Mouse (Mus musculus): ENCODE measurements around the gene Htr3b.

Htr3b gene

DNA sequence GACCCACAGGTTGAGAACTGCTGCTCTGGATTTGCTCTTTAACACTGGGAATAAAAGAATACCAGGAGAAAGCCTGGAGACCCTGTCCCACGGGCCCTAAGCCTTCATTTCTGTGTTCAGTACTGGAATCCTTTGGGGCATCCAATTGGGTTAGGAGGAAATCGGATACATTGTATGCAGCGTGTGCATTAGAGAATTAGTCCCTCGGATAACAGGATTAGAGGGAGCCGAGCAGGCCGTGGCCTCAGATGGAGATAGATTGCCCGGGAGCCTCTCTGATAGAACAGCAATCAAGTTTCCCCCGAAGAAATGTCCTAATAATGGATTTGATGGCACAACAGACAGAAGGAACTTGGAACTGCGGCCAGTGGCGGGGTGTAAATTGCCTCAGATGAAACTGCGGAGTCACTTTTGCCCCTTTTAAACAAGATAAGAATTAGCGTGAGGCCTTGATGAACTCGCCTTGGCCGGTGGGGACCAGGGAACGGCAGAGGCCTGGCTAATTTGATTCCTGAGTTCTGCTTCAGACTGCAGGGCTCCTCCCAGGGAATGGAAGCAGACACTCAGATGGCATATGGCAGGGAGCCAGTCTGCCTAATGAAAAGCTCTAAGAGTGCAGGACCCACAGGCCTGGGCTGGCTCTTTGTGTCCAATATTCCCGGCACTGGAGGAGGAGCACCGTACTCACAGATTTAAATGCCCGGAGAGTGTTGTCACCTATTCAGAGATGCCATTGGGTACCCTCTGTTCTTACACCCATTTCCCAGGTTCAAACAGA is 48.6 kb downstream of the Htr3b start:
- no peak for DNase-seq (ENCODE audit: low read depth)

DNA sequence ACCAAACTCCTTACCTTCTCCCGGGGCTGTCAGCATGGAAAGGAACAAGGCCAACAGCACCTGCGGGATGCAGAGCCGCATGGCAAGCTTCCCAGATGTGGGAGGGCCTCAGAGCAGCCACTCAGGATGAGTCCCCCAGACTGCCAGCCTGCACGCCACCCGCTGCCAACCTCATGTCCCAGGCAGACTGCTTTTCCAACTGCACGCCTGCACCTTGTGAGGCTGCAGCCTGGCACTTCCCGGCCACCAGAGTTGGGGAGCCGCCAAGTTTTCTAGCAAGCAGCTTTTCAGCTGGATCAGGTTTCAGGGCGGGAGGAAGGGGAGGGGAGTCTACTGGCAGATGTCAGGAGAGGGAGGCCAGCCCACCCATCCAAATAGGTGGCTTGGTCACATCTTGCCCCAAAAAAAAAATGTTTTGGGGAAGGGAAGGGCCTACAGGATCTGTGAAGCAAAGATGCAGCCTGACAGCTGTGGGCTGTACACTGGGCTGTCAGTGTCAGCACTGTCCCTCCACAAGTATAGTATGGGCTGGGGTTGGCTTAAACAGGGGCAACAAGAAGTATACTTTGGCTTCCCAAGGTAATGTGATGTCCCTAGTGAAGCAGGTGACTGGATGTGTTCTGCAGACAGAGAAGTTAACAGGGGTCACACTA is 53.8 kb downstream of the Htr3b start, which contains the start of gene Htr3a:
TSS of gene Htr3a (minus strand) at position 215 of the 653 bp plus-strand sequence.
- DNase-seq (ENCODE audit: low read depth): peak; percentile 43

DNA sequence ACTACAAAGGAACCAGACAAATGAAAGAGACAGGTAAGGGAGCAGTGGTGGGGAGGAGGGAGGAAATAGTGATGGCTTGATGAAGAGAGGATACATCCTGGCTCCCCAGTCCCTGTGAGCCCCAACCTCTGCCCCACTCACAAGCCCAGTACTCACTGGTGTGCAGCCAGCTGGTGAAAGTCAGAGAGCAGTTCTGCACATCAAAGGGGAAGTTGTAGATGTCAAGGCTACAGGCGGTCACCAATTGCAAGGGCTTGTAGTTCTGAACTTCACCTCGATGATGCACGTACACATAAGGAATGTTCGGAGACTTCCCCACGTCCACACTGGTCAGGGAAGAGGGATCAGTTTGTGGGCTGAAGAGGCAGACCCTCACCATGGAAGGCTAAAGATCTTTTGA is 60.4 kb downstream of the Htr3b start:
- no peak for DNase-seq (ENCODE audit: low read depth)

DNA sequence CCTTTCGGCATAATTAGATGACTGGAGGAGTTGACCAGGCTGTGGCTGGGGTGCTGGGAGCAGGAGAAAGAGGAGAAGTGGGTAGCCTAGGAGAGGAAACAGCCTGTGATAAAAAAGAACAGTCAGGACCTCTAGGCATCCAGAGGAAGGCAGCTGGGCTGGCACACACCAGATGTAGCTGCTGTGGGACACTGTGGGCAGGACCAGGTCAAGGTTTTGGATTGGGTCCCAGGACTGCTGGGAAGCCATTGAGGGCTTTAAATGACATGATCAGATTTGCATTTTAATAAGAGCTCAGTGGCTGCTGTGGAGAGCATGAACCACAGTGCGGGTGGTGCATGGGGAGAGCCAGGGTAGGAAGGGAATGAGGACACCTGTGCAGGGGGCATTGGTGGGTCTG is 61.0 kb downstream of the Htr3b start:
- DNase-seq (ENCODE audit: low read depth): no peak

DNA sequence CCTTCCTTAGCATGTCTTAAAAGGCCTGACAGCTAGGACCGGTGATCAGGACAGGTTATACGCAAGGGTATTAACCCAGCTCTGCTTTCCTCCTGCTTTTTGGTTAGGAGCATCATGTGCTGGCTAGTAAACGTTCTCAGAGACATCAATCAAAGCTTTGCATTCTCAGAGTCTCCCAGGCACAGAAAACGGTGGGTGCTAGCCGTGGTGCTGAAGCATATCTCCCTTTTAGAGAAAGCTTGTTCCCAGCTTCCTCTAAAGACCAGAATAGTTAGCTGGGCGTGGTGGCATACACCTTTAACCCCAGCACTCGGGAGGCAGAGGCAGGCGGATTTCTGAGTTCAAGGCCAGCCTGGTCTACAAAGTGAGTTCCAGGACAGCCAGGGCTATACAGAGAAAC is 66.2 kb downstream of the Htr3b start:
- DNase-seq (ENCODE audit: low read depth): peak; percentile 35

DNA sequence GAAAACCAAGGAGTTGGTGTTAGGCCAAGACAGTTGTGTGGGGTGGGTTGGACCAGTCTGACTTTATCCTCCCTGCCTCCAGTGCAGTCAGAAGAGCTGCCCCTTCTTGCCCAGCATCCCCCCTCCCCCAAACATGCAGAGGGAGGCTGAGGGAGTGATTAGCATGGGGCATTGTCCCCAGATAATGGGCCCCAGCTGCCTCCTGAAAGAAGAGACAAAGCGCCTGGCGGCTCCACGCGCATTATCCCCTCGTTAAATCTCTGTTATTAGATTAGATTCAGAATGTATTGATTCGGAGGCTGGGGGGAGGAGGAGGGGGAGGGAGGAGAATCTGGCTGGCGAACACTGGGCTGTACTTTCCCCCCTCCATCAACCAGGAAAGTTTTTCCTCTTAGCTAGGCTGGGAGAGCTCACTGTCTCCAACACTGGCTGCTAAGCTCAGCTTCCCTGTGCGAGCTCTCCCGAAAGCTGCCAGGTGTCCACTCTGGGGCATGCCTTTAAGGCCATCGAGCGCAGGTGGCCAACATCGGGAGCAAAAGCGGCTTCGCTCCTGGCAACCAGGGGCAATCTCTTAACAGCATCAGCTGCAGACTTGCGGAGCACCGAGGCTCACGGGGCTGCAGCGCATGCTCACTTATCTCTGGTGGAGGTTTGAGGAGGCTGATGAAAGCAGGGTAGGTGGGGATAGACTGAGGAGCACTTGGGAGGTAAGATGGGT is 68.8 kb downstream of the Htr3b start:
- DNase-seq (ENCODE audit: low read depth): no peak

DNA sequence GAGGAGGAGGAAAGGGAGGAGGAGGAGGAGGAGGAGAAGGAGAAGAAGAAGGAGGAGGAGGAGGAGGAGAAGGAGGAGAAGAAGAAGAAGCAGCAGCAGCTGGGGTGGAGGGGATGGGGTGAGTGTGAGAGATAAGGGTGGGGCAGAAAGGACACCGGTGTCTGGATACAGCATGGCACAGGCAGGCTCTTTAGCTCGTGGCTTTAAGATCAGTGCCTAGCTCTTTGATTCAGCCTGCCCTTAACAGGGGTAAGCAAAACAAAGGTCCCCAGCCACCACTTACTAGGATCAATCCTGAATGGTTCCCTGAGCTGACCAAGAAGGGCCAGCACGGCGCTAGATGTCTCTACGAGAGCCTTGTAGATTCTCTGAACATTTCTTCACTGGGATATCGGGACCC is 70.0 kb downstream of the Htr3b start:
- no peak for DNase-seq (ENCODE audit: low read depth)

DNA sequence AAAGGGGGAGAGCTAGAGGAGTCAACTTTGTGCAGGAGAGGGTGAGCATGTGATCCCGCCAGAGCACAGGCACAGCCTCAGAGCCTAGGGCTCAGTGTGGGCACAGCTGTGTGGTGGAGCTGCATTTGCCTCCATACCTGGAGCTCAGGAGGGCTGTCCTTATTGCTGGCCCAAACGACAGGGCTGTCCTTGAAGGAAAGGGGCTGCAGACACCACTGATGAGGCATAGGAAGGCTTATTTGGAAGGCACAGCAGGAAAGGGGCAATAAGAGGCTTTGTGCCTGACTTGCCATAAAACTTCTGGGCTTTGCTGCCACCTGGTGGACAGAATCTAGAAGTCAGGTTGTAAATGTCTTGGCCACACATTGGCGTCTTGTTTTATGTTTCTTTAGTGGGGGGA is 70.8 kb downstream of the Htr3b start:
- DNase-seq (ENCODE audit: low read depth): peak; percentile 77

DNA sequence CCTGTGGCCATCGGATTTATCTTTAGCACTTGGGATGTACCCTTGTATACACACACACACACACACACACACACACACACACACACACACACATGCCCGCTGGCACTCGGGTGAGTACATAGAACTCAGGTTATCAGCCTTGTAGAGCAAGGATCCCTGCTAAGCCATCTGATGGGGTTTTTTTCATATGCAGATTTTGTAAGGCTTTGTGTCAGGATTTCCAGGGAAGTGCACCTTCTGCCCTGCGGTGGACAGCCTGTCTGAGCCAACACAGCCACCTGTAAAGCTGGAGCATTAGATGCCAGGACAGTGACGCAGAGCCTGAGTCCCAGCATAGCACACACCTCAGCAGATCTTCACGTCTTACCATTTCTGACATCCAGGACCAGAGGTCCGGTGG is 75.7 kb downstream of the Htr3b start:
- DNase-seq (ENCODE audit: low read depth): no peak
